ENCODE assay signal across 18 mouse cellular contexts in genomic region chr11:62954766-62955165, GRCm38 (mm10). TPM values are rescaled to one million over a fixed set of nuclear protein-coding genes. Genes with fewer than 3 reads are reported as not detected.
DNase-seq lines count a peak whose midpoint lies in the region; ATAC-seq and TF ChIP-seq lines count a peak whose summit lies in the region.
"Had no signal": no experiment of that assay in that cellular context is flagged by ENCODE, and none has a peak within 500 bp of the region (broad histone marks: within the 10 kb centered on the region; RNA-seq: fewer than 3 reads in every experiment).

No protein-coding gene starts in this region.

- no peak overlapping the region for H3K4me2 ChIP-seq in lung, embryonic 14.5 days
- H3K4me2 ChIP-seq: limb, embryonic 15.5 days had no signal

- no peaks in the 10 kb centered on the region; the same call in 1 of the 2 replicates for H3K4me1 ChIP-seq in heart, embryonic 10.5 days
- no peaks in the 10 kb centered on the region for H3K4me1 ChIP-seq in lung, embryonic 14.5 days (ENCODE audit: insufficient read depth)
- H3K4me1 ChIP-seq: embryonic facial prominence, embryonic 10.5 days; hindbrain, embryonic 10.5 days; limb, embryonic 15.5 days had no signal

- CTCF ChIA-PET in Patski (lab: Charles Lee): no interaction called here

- in situ Hi-C loops in Patski (cut with MboI; ENCODE audit: low pct_unique_long_range_greater_than_20kb): no loop called here

- TF ChIP-seq CTCF in Patski (IDR thresholded peaks at IDR 0.05): no peak
- TF ChIP-seq CTCF in lung, embryonic 14.5 days (IDR thresholded peaks at IDR 0.05; ENCODE audit: low read depth): no peak

- DNase-seq in heart, adult 11 months: peak; percentile 89
- DNase-seq in heart, embryonic 10.5 days (ENCODE audit: low spot score): no peak
- DNase-seq in Patski (ENCODE audit: low read depth, low spot score): no peak
- peak; percentile 9 for DNase-seq in lung, embryonic 14.5 days
- DNase-seq in lung, postnatal 36 days: peak; percentile 79
- DNase-seq in layer of hippocampus, adult 9-11 months: no peak
- DNase-seq in left cerebral cortex, adult 11 months (ENCODE audit: low spot score): no peak
- DNase-seq: B cell, adult 2 months; cerebellum, adult 2 months; forebrain, postnatal 0 days; kidney, adult 11 months; kidney, postnatal 10 days; liver, postnatal 0 days; thymus, adult 2 months had no signal

- ATAC-seq in Patski: peak; percentile 57
- ATAC-seq in lung, embryonic 14.5 days (ENCODE audit: insufficient read depth): no peak
- ATAC-seq: forebrain, postnatal 0 days; liver, postnatal 0 days had no signal

- no peak overlapping the region for H3K9ac ChIP-seq in lung, embryonic 14.5 days
- H3K9ac ChIP-seq: forebrain, postnatal 0 days; limb, embryonic 15.5 days; liver, postnatal 0 days had no signal

- H3K36me3 ChIP-seq in heart, embryonic 10.5 days: no peaks in the 10 kb centered on the region; the same call in 1 of the 2 replicates
- no peaks in the 10 kb centered on the region for H3K36me3 ChIP-seq in lung, embryonic 14.5 days (ENCODE audit: insufficient read depth)
- H3K36me3 ChIP-seq: embryonic facial prominence, embryonic 10.5 days; hindbrain, embryonic 10.5 days; limb, embryonic 15.5 days had no signal

- POLR2A ChIA-PET in Patski (lab: Charles Lee): interaction anchor here (0.6 kb wide), 1 partner anchor 97 kb away, joined by 3 read pairs; no protein-coding TSS in a partner anchor

- H3K9me3 ChIP-seq in heart, embryonic 10.5 days: no peaks in the 10 kb centered on the region
- H3K9me3 ChIP-seq in lung, embryonic 14.5 days (ENCODE audit: low read depth, low read length): no peaks in the 10 kb centered on the region; the same call in 1 of the 2 replicates
- H3K9me3 ChIP-seq: limb, embryonic 15.5 days had no signal

- no peak overlapping the region for H3K27ac ChIP-seq in heart, embryonic 10.5 days
- H3K27ac ChIP-seq in lung, embryonic 14.5 days (ENCODE audit: low read depth): no peak overlapping the region
- H3K27ac ChIP-seq: embryonic facial prominence, embryonic 10.5 days; hindbrain, embryonic 10.5 days; limb, embryonic 15.5 days had no signal

- no peaks in the 10 kb centered on the region for H3K27me3 ChIP-seq in heart, embryonic 10.5 days (ENCODE audit: insufficient read depth, poor library complexity, severe bottlenecking)
- no peaks in the 10 kb centered on the region for H3K27me3 ChIP-seq in Patski
- no peaks in the 10 kb centered on the region for H3K27me3 ChIP-seq in lung, embryonic 14.5 days (ENCODE audit: insufficient read depth, low read length)
- H3K27me3 ChIP-seq: limb, embryonic 15.5 days had no signal

- H3K4me3 ChIP-seq in heart, embryonic 10.5 days: no peak overlapping the region
- H3K4me3 ChIP-seq in lung, embryonic 14.5 days (ENCODE audit: low read depth, low read length): no peak overlapping the region
- H3K4me3 ChIP-seq: embryonic facial prominence, embryonic 10.5 days; hindbrain, embryonic 10.5 days; limb, embryonic 15.5 days had no signal

- WGBS in heart, embryonic 10.5 days: 61% methylated on average over 3 of the region's 3 CpGs
- WGBS in lung, embryonic 14.5 days: 73% methylated on average over 3 of the region's 3 CpGs

RNA-seq across cellular contexts. Expression of gene Cdrt4, which starts 3.8 kb away (rescaled TPM):
- polyA plus RNA-seq in heart, embryonic 10.5 days (2016; fragmentation: Nextera tagmentation; extraction: Ambion mirVana): 0.31 TPM in 1 of 2 replicates, not detected in the other
- not detected for polyA plus RNA-seq in Patski (2021)
- polyA plus RNA-seq in lung, embryonic 14.5 days (2014; fragmentation: Nextera tagmentation; extraction: Ambion mirVana): 0.83 TPM in 1 of 2 replicates, not detected in the other
- polyA plus RNA-seq: forebrain, postnatal 0 days; liver, postnatal 0 days; midbrain, postnatal 0 days; thymus, adult 2 months had no signal

Comparison
In these comparisons a context has a peak if more than half of its experiments do, and no peak if none do; other contexts are left out.
1. DNase-seq: peak in heart, adult 11 months (single experiment), lung, embryonic 14.5 days (single experiment) and lung, postnatal 36 days (single experiment); none in heart, embryonic 10.5 days (single experiment), Patski (single experiment), layer of hippocampus, adult 9-11 months (single experiment) and left cerebral cortex, adult 11 months (single experiment).